Mouse (Mus musculus): ENCODE measurements at regions not wholly inside any gene's neighbourhood (a gene's known extent, or its start where the extent isn't known, plus 50 kb on each side); places are given as distances from the start of the nearest gene placed in this dataset.
"Not testable (repeated sequence)": the region's sequence is repeated elsewhere in the genome, so short reads cannot be mapped to it uniquely, and the experiment has no call there.

DNA sequence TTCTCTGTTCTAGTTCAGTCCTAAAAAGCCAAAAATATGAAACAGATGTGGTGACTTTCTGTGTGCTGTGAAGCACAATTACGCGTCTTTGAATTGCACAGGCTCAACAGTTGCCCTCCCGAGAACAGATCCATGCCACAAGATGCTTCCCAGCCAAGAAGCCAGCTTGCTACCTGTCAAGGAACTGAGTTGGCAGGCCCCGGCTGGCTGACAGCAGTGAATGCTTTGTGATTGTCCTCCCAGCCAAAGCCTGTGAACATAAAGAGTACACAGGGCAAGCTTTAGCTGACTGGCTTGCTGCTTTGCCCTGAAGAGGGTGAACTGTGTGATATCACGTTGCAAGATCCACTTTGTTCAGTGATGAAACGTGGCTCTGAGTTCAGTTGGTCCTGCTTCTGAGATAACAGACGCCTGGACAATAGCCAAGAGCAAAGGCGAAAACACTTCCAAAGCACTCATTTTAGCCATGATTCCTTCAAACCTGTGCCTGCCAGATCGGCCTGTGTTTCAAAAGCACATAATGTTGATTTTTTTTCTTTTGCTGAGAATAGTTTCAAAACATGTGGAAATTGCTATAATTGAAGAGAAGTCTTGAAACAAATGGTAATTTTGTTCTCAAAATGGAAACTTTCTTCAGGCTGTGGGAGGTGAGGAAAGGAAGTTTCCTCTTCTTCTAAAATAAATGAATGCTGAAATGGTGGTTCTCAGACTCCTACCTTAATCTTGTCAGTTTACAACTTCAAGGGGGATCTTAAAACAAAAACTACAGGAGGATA lies 173.5 kb upstream of the Arrdc3 start:
- H3K9me3 ChIP-seq: no peaks in the 10 kb centered on the region
- no peak overlapping the region for H3K27ac ChIP-seq (replicated peaks)
- no peak overlapping the region for H3K4me3 ChIP-seq
- H3K36me3 ChIP-seq: no peaks in the 10 kb centered on the region
- 65% methylated on average over 9 of the region's 9 CpGs for WGBS
- H3K9ac ChIP-seq: no peak overlapping the region
- no peaks in the 10 kb centered on the region for H3K4me1 ChIP-seq (replicated peaks)
- no peak for ATAC-seq (ENCODE audit: low read depth)
- H3K4me2 ChIP-seq: no peak overlapping the region
- H3K27me3 ChIP-seq: no peaks in the 10 kb centered on the region

DNA sequence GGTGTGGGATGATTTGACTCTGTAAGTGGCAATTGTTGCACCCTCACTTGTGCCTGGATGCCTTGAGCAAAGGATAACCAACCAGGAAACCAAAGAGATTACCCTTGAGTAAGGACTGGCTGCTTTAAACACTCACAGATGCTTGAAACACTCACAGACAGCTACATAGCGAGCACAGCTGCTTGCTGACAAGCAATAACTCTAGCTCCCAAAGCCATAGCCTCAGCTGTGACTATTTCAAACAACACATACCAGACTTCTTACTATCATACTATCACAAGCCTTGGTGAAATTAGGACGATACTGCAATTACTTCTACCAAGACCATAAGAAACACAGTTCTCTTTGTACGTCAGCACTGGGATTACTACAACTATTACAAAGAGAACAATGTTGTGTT lies 163.9 kb upstream of the Arrdc3 start:
- H3K27ac ChIP-seq (replicated peaks): no peak overlapping the region
- H3K4me1 ChIP-seq (replicated peaks): 0 out of 2 replicates have a peak, but pooled peaks cover 3% of the 10 kb centered on the region
- no peaks in the 10 kb centered on the region for H3K36me3 ChIP-seq
- H3K4me2 ChIP-seq: no peak overlapping the region
- H3K4me3 ChIP-seq: no peak overlapping the region
- no peaks in the 10 kb centered on the region for H3K9me3 ChIP-seq
- no peak overlapping the region for H3K9ac ChIP-seq
- no peak for ATAC-seq (ENCODE audit: low read depth)
- H3K27me3 ChIP-seq: no peaks in the 10 kb centered on the region
- 71% methylated on average over 3 of the region's 3 CpGs for WGBS

DNA sequence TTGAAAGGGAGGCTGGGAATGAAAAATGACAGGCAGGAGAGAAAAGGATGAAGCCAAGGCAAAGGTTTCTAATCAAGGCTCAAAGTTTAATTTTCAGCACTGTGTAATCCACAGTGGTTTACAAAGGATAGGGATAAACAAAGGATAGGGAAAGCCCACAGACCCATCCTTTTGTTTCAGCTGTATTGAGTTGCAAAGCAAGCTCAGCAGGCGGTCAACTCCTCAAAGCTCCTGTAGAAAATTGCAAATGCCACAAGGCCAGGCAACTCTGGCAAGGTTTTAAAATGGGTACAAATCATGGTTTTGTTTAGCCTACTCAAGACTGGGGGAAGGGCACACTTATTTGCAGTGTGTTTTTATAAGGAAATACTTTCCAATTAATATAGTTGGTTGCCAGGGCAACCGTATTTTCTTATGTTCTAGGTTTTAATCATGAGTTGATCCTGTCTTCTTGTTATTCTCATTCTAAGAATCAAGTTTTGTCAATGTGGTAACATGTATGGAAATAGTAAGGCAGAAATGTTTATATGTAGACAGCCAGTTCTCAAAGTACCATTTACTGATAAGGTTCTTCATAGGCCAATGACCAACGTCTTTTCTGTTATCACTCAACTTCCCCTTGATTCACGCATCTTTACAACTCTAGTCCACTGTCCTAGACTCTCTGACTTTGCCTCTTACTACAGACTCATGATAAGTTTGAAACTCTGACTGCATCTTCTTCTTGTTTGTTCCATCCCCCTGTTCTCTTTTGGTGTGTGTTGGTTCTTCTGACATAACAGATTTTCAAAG lies 159.8 kb upstream of the Arrdc3 start:
- 0 out of 2 replicates have a peak, but pooled peaks cover 3% of the 10 kb centered on the region for H3K4me1 ChIP-seq (replicated peaks)
- no peaks in the 10 kb centered on the region for H3K27me3 ChIP-seq
- H3K4me3 ChIP-seq: no peak overlapping the region
- 42% methylated on average over 4 of the region's 4 CpGs for WGBS
- no peak overlapping the region for H3K9ac ChIP-seq
- H3K27ac ChIP-seq (replicated peaks): no peak overlapping the region
- no peak for ATAC-seq (ENCODE audit: low read depth)
- no peak overlapping the region for H3K4me2 ChIP-seq
- H3K9me3 ChIP-seq: no peaks in the 10 kb centered on the region
- no peaks in the 10 kb centered on the region for H3K36me3 ChIP-seq

DNA sequence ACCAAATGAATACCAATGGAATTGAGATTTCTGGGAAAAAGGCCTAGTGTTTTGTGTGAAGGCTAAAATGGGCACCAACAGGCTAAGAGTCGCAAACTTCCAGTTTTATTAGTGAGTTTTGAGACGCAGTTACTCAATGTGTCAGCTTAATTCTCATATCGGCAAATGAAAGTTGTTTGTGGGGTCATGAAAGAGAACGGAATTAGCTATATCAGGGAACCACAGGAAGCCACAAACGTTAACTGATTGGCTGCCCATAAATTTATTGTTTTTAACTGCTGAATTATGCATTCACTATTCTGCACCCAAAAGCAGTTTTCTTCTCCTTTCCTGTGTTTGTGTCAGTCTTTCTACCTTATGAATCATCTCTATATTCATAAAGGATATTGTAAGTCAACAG lies 154.0 kb upstream of the Arrdc3 start:
- 83% methylated on average over 5 of the region's 5 CpGs for WGBS

DNA sequence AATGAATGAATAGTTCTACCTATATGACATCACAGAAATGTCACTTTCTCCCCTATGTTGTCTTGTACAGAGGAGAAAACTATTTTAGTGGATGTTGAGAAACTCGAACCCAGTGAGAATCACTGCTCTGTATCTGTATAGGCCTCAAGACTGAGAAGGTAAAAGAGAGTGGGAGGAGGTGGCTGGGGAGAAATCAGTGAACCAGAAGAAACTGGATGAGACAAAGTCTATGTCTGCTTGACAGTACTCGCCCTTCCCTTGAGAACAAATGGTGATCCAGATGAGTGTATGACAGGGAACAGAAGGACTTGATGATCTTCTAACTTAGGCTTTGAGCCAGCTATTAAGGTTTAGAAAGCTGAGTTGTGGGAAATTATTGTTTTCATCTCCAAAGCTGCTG lies 137.2 kb upstream of the Arrdc3 start:
- Histone ChIP-seq H3K4me1 (replicated peaks) (no peaks in the 10 kb centered on the region), H3K9me3 (no peaks in the 10 kb centered on the region), H3K27ac (replicated peaks) (no peak overlapping the region), H3K27me3 (no peaks in the 10 kb centered on the region), H3K4me3 (no peak overlapping the region), H3K4me2 (no peak overlapping the region), H3K36me3 (no peaks in the 10 kb centered on the region), H3K9ac (no peak overlapping the region)
- ATAC-seq (ENCODE audit: low read depth): no peak
- 74% methylated on average over 2 of the region's 2 CpGs for WGBS

More for the DNA sequence above, 154.0 kb upstream of the Arrdc3 start:
- Histone ChIP-seq H3K4me1 (replicated peaks) (no peaks in the 10 kb centered on the region), H3K4me3 (no peak overlapping the region), H3K9ac (no peak overlapping the region), H3K27ac (replicated peaks) (no peak overlapping the region), H3K36me3 (no peaks in the 10 kb centered on the region), H3K4me2 (no peak overlapping the region), H3K27me3 (no peaks in the 10 kb centered on the region), H3K9me3 (no peaks in the 10 kb centered on the region)
- no peak for ATAC-seq (ENCODE audit: low read depth)

DNA sequence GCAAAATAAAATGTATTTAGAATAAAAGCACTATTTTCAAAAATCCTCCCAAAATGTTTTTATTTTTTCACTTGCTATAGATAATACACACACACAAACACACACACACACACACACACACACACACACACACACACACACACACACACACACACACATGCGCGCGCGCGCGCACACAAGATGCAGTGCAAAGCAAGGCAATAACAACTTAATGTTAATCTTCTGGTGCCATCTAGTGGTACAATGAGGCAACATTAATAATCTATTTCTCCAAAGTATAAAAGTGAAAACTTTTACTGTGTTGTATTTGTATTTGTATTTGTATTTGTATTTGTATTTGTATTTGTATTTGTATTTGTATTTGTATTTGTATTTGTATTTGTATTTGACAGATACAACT lies 136.2 kb upstream of the Arrdc3 start:
- not testable (repeated sequence) for H3K9me3 ChIP-seq; H3K36me3 ChIP-seq; H3K27ac ChIP-seq (replicated peaks); H3K4me3 ChIP-seq; H3K4me2 ChIP-seq; H3K9ac ChIP-seq; H3K27me3 ChIP-seq; H3K4me1 ChIP-seq (replicated peaks); ATAC-seq (ENCODE audit: low read depth)
- 56% methylated on average over 6 of the region's 6 CpGs for WGBS

Measured in neural tube, embryonic 13.5 days (tissue).